Mouse (Mus musculus) layer of hippocampus, adult 2 months (tissue): Measurements from ENCODE around the gene Akap13. TPM values are rescaled to one million over a fixed set of nuclear protein-coding genes. Genes with fewer than 3 reads are reported as not detected.

Source experiments
- DNase-seq, 2 experiments: peaks; one replicate each; pipeline ENCODE4 v3.0.0; 2022; ENCODE audit warnings: low spot score in 2 of 2
- H3K27ac ChIP-seq: fragments of 200-600 bp; 2 replicates; pipeline ENCODE4 v1.8.1; 2022
- H3K4me3 ChIP-seq: fragments of 200-600 bp; 2 replicates; pipeline ENCODE4 v1.8.1; 2022; ENCODE audit warnings: mild to moderate bottlenecking
- CTCF ChIP-seq: fragments of 200-600 bp; conservative IDR thresholded peaks from 2 replicates; pipeline ENCODE4 v1.8.1; 2022; ENCODE audit warnings: antibody characterized with exemption, mild to moderate bottlenecking, moderate library complexity
- microRNA-seq, 2 experiments: library from miRNA; unstranded; fragments of <30 nt; microRNA quantifications; one replicate each; pipeline ENCODE4 v1.2.0; 2021
- total RNA-seq, 2 experiments: library from RNA; stranded (reverse); gene quantifications; 2 replicates each; pipeline ENCODE4 v1.2.3; 2021

The Akap13 gene
- total RNA-seq, 2 experiments from 2014 or later, result 66.5 to 73.6 TPM

DNA sequence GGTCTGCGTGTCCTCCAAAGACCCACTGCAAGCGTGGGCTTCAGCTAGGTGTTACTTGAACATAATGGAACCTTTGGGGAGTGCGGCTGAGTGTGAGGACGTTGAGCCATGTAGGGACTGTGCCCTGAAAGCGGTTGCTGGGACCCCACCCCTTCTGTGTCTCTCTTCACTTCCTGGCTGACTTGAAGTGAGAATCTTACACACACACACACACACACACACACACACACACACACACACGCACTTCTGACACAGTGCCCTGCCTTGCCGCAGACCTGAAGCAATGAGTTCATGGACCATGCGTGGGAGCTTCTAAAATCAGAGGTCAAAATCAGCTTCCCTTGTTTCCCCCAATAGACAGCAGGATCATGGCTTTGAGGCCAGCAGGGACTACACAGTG, 339.8 kb downstream of the Akap13 start:
- no peak for TF ChIP-seq CTCF
- H3K27ac ChIP-seq, result no peak overlapping the region
- DNase-seq, result no peak
- H3K4me3 ChIP-seq, result no peak overlapping the region

DNA sequence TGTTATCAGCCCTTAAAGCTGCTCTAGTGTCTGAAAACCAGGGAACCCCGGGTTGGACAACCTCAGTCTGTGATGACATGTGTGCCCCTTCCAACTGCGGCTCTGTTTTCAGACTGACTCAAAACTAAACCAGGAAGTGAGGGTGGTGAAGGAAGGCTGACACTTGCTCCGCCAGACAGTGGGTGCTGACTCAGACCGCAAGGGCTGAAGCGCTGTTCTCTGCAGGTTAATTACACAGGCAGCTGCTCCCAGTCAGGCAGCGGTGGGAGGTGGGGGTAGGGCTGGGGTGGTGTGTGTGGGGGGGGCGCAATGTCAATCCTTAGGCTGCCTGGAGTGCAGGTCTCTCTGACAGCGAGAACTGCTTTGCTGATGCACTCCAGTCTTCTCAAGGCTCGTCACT, 341.1 kb downstream of the Akap13 start:
- no peak for DNase-seq
- Histone ChIP-seq H3K4me3 (no peak overlapping the region), H3K27ac (no peak overlapping the region)
- no peak for TF ChIP-seq CTCF

DNA sequence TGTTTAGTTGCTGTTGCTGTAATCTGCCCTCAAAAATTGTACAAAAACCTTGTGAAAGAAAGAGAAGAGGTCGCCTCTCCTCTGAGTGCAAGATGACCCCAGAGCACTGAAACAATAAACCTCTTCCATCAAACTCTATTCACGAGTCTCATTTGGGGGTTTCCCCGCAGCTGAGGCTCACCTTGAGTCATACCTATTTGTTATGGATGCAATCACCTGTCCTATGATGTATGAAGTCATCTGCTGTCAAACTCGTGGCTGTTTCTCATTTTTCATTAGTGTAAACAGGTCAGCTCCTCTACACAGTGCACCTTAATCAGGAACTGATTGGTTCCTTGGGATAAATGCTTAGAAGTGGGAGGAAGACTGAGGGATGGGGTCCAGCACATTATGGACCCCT, 345.2 kb downstream of the Akap13 start:
- Histone ChIP-seq H3K27ac (no peak overlapping the region), H3K4me3 (no peak overlapping the region)
- no peak for TF ChIP-seq CTCF
- DNase-seq, result no peak

DNA sequence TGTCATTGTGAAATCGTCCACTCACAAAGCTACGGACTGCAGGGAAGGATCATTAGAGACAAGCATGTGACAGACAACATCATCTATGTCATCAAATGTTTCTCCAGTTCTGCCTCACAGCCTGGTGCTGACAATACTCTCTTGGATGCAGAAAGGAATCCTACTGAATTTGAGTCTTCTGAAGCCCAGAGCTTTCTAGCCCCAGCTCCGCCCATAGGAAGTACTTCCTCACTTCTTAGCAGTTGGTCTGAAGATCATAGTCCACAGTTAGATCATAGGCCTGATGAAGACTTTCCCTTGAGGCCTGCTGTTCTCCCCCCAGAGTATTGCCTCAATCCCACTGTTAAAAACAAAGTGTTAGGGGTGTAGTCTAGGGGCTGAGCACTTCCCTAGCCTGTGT, 345.7 kb downstream of the Akap13 start:
- DNase-seq, result no peak
- TF ChIP-seq CTCF, result no peak
- Histone ChIP-seq H3K27ac (no peak overlapping the region), H3K4me3 (no peak overlapping the region)

DNA sequence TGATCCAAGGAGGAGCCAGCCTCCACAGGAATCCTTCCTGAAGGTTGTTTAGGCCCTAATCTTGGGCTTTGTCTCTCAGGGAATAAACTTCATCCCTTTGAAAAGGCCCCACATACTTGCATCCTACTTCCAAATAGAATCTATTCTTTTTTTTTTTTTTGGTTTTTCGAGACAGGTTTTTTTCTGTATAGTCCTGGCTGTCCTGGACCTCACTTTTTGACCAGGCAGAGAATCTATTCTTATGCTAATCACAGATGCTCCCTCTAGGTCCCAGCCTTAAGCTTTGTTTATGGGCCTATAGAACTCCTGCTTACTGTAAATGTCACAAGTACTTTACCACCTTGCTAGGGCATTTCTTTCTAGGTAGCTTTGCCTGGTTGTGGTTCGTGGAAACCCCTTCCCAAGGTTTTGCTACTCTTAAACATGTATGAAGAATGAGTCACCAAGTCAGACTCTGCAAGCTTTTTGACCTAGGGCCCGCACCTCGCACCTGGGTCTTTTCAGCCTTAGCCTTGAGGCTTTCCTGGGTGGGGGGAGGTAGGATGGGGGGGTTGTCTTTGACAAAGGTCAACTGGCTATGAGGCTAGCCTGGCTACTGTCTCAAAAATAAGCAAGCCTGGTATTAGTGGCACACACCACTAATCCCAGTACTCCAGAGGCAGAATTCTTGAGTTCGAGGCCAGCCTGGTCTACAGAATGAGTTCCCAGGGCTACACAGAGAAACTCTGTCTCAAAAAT, 346.5 kb downstream of the Akap13 start:
- Histone ChIP-seq H3K4me3 (no peak overlapping the region), H3K27ac (no peak overlapping the region)
- no peak for DNase-seq
- no peak for TF ChIP-seq CTCF

DNA sequence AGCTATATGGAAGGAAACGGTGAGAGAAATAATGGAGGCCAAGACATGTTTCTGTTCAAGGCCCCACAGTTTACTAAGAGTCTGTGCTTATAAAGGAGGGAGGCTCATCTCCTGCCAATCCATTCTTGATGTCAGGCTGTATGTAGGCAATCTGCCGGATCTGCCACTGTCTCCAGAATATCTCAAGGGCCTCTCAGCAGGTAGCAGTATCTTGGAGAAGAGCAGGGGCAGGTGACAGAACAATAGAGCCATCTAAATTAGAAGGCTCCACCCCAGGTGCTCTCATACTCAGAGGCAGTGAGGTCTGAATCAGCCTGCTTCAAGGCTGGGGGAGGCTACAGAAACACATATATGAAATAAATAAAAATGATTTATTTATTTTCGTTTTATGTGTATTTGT, 347.6 kb downstream of the Akap13 start:
- no peak for TF ChIP-seq CTCF
- Histone ChIP-seq H3K27ac (no peak overlapping the region), H3K4me3 (no peak overlapping the region)
- no peak for DNase-seq

Small RNA genes within 50 kb of the gene (microRNA-seq; reads per million reads assigned to microRNA genes)
- gene Gm23251, result 0 reads per million in 2 experiments

Other genes with a start within 250 kb of the Akap13 start
- gene Sv2b, start 146.3 kb upstream of the Akap13 start, total RNA-seq, result 100 to 1,000 TPM; 289 to 309 TPM